Comparison of ENCODE assay signal across 28 mouse cellular contexts in genomic region chr7:46110079-46110478, GRCm38 (mm10). TPM values are rescaled to one million over a fixed set of nuclear protein-coding genes. Genes with fewer than 3 reads are reported as not detected.
"Had no signal": no experiment of that assay in that cellular context is flagged by ENCODE, and none has a peak within 500 bp of the region (broad histone marks: within the 10 kb centered on the region; RNA-seq: fewer than 3 reads in every experiment).

No protein-coding gene starts in this region.

- ATAC-seq: forebrain, embryonic 16.5 days; hindbrain, embryonic 16.5 days; inflammation-experienced regulatory T-cells, adult 6 months; intestine, embryonic 15.5 days; intestine, postnatal 0 days; liver, postnatal 0 days had no signal

- DNase-seq: gastrocnemius, postnatal 25 days; heart, adult 18-20 months; heart, postnatal 14 days; heart, postnatal 4 days; kidney, adult 18-20 months; kidney, adult 8-10 months; kidney, postnatal 10 days; kidney, postnatal 25 days; kidney, postnatal 4 days; liver; liver, embryonic 13.5 days; liver, postnatal 0 days had no signal

- H3K4me3 ChIP-seq: heart, embryonic 12.5 days; heart, embryonic 15.5 days; hindbrain, embryonic 10.5 days; hindbrain, embryonic 12.5 days; intestine, embryonic 15.5 days; left cerebral cortex, adult 2 months; limb, embryonic 10.5 days; limb, embryonic 12.5 days; liver, embryonic 13.5 days; liver, embryonic 15.5 days had no signal

- H3K9me3 ChIP-seq: heart, embryonic 12.5 days; heart, embryonic 15.5 days; hindbrain, embryonic 10.5 days; hindbrain, embryonic 12.5 days; intestine, embryonic 15.5 days; limb, embryonic 10.5 days; limb, embryonic 12.5 days; liver, embryonic 13.5 days; liver, embryonic 15.5 days had no signal

- H3K4me1 ChIP-seq: intestine, embryonic 15.5 days; liver, embryonic 13.5 days; liver, embryonic 15.5 days had no signal

- H3K27ac ChIP-seq: heart, embryonic 15.5 days; hindbrain, embryonic 10.5 days; hindbrain, embryonic 12.5 days; hindbrain, embryonic 14.5 days; intestine, embryonic 15.5 days; left cerebral cortex, adult 2 months; limb, embryonic 12.5 days; liver, embryonic 13.5 days; liver, embryonic 15.5 days had no signal

- H3K36me3 ChIP-seq: heart, embryonic 12.5 days; heart, embryonic 15.5 days; hindbrain, embryonic 10.5 days; hindbrain, embryonic 12.5 days; intestine, embryonic 15.5 days; limb, embryonic 10.5 days; limb, embryonic 12.5 days; liver, embryonic 13.5 days; liver, embryonic 15.5 days had no signal

- H3K27me3 ChIP-seq: hindbrain, embryonic 12.5 days; intestine, embryonic 15.5 days; limb, embryonic 12.5 days; liver, embryonic 13.5 days; liver, embryonic 15.5 days had no signal

RNA-seq across cellular contexts. Expression of gene Kcnj11, which starts 9.5 kb away (rescaled TPM):
- total RNA-seq: granulocyte monocyte progenitor cell, adult 5-6 weeks had no signal
- polyA plus RNA-seq: inflammation-experienced regulatory T-cells, adult 6 months; liver, embryonic 11.5 days; liver, embryonic 13.5 days; liver, postnatal 0 days had no signal
